Mouse (Mus musculus): Measurements from ENCODE around the gene Nup107.

GRCm38 (mm10) chr10:117790421-117791170 lies 1.9 kb downstream of the Nup107 start:
- TF ChIP-seq CTCF (IDR thresholded peaks at IDR 0.05; ENCODE audit: low read depth, low read length) (no peak), EP300 (IDR thresholded peaks at IDR 0.05; ENCODE audit: insufficient read depth, low read depth, low read length) (no peak)
